Mouse (Mus musculus) ovary, postnatal 14 days (tissue): ENCODE measurements around the gene Arl4d.

Source experiments
- DNase-seq: peaks from one replicate; pipeline ENCODE4 v3.0.0; 2022; ENCODE audit warnings: low spot score

Gene Arl4d

DNA sequence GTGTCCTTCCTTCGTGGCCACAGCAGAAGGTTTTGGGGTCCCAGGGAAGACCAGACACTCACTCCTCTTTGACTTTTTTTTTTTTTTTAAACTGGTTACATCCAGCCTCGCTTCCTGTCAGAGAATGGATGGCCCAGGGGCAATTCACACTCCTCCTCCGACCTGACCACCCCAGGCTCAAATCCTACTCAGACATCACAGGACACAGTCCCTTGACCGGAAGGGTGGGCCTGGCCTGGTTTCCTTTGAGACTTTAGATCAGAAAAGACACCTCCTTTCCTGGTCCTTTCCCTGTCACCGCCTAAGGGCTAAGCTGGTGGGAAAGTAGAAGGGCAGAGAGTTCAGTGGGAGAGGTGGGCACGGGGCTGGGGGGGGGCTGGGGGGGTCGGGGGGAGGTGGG lies 14.6 kb downstream of the Arl4d start:
- DNase-seq: no peak

DNA sequence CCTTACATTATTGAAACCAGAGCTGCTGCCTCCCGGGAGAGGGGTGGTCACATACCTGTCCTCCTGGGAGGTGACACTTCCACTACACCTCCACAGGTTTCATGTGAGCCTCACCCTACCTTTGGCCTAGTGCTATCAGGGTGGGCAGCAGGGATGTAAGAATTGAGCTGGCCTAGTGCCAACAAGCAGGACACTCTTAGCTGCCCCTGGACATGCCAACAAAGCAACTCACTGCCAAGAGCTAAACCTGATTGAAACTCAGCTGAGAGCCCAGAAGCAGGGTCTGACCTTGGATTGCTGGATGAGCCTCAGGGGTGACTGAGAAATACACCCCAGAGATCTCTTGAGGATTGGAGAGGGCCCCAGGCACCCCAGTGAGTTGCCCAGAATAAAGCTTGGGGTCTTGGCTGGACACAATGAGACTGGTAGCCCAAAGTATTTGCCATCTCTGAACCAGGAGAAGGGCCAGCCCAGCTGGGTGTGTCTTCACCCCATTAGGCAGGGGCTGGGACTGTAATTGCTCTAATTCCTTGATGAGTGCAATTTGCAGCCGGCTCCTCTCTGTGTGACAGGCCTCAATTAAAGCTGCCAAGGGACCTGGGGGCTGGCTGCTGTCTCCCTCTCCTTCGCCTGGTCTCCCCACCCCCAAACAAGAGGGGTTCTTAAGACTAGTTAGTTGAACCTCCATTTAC lies 15.4 kb downstream of the Arl4d start:
- no peak for DNase-seq

DNA sequence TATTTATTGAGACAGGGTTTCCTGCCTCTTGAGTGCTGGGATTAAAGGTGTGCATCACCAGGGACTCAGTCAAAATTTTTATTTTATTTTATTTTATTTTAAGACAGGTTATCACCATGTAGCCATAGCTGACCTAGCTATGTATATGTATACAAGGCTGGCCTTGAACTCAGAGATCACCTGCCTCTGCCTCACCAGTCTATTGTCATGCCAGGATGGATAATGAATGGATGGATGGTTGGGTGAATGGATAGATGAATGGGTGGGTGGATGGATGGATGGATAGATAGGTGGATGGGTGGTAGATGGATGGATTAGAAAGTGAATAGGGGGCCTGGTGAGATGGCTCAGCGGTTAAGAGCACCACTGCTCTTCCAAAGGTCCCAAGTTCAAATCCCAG lies 16.6 kb downstream of the Arl4d start:
- DNase-seq: no peak

DNA sequence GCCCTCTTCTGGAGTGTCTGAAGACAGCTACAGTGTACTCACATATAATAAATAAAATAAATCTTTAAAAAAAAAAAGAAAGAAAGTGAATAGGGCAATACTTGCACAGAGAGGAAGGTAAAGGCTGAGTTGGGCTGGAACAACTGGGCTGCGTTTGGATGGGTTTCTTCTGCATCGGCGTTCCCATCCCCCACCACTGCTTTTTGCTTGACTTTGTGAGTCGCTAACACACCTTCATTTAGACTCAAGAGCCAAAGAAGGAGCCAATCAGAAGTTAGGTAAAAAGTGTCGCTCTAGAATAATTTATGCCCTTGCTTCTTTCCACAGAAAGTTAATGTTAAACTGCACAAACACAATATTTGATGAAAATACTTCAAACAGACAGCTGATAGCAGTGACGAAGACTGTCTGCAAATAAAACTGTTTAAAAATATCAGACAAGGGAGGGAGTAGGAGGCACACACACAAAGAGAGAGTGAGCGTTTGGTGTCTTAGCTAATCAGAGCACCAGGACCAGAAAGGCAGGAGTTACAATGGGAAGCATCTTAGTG lies 17.1 kb downstream of the Arl4d start:
- no peak for DNase-seq

DNA sequence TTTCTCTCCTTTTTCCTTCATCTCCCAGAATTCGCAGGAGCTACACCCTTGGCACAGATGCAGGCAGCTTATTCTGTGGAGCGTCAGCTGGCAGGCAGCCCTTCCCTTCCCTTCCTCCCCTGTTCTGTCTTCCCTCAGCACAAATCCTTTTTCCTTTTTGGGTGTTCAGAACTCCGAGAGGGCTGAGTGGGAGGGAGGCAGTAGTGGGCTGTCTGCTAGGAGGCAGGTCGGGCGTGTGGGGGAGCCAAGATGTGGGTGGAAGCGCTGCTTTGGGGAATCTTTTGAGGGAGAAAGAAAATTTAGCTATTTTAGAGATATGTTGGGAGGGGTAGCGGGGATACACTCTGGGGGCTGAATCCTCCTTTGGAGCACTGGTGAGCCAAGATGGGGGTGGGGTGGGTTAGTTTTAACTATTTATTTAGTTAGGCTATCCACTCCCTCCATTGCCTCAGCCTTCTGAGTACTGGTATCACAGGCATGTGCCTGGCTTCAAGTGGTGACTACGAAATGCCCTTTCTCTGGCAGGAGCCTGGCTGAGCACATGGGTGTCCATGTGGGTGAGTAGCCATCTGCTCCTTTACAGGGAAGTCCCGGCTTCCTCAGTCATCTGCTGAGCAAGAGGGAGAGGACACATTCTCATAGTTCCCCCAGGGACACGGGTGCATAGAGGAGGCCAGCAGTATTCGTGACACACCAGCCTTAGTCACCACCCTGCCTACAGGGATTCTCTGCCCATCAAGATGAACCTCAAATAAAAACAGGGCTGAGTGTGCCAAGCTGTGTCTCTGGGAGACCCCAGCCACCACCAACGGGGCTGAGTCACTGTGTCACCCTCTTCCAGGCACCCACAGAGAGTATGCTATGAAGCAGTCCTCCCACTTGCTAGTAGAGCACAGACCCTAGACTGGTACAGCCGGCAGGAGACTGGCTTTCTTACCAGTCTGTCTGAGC lies 22.3 kb downstream of the Arl4d start:
- DNase-seq: peak; percentile 43

DNA sequence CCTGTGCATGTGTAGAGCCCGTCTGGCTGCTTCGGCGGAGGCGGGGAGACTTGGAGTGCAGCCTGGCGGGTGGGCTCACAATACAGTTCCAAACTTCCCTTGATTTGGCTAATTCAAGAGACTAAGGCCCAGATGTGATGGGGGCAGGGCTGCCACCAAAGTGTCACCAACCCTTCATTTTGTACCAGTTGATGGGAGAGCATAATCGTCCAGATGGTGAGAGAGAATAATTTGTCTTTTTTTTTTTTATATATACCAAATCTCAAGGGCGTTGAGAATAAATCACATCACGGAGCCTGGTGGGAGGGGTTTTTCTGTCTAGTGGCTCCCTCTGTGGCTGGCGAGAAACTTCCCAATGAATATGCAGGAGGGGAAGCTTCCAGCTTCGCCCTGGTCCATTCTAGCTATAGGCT lies 24.4 kb downstream of the Arl4d start:
- DNase-seq: no peak

DNA sequence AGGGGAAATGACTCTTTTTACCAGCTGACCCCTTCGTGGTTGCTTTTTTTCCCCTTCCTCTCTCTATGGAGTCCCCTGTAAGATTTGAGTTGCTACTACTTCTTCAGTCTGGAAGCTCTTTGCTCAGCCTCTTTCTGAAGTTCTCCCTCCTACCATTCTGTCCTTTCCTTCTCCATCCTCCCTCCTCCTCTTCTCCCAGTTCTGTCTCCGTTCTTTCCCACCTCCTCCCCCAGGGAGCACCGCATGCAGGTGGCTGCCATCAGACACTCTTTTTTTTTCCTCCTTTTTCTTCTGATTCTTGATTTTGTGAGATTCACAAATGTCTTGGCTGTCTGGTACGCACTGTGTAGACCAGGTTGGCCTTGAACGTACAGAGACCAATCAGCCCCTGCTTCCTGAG lies 25.0 kb downstream of the Arl4d start:
- no peak for DNase-seq

DNA sequence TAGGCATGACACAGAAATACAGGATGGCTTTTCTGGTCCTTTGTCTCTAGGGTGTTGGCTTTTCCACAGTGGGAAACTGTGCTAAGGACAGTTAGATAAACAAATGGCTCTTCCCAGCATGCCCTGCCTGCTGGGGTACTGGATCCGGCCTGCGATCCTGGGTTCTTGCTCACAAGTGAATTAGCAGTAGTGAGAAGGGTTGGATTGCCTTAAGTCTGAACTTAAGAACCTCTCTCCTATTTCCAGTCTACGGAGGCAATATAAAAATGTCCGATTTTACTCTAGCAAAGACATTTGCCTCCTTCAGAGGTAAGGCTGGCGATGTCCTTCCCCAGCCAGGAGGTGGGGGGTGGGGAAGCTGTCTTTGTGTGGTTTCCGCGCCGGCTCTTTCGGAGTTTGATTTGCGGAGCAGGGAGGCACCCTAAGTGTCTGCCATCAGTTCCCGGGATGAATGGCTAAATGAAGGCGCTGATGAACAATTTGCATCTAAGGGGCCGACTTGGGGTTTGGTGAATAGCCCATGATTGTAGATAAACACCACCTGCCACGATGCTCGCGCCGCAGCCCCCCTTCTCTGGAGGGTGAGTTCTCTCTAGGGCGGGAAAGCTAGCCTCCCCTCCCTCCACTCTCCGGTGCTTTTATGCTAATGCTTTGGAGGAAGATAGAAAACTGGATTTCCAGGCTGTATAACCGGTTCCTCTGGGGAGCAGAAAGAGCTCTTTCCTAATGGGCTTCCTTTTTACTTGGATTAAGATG lies 30.7 kb downstream of the Arl4d start:
- peak; percentile 32 for DNase-seq

DNA sequence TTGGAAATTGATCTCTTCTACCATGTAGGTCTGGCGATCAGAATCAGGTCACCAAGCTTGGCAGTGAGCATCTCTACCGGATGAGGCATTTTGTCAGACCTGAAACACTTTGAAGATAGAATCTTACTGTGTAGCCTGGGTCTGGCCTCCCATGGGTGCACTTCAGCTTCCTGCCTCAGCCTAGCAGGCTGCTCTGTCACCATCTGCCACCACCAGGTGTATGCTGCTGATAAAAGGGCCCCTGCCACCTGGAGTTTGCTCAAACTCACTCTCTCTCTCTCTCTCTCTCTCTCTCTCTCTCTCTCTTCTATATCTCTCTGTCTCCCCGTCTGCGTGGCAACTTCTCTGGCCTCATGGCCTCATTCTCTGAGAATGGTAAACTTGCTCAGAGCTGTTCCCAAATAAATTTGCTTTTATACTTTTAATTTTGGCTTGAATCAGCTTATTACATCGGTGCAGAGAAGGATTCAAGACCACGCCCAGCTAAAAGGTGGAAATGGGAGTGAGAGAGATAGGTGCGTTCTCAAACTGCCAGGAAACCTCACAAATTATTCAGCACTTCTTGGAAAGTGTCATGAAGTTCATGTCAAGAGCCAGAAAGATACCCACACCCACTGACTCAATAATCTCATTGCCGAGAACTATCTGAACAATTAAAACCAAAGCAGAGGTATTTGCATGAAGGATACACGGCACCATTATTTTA lies 32.0 kb downstream of the Arl4d start:
- no peak for DNase-seq

DNA sequence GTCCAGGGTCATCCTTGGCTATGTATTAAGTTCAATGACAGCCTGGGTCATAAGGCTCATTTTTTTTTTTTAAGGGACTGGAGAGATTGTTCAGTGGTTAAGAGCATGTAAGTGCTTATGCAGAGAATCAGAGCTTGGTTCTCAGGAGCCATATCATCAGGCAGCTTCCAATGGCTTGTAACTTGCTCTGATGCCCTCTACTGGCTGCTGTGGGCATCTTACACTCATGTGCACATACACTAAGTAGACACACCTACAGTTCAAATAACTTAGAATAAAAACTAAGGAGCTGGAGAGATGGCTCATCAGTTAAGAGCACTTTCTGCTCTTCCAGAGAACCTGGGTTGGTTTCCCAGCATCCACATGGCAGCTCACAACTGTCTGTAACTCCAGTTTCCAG lies 32.8 kb downstream of the Arl4d start:
- DNase-seq: no peak

DNA sequence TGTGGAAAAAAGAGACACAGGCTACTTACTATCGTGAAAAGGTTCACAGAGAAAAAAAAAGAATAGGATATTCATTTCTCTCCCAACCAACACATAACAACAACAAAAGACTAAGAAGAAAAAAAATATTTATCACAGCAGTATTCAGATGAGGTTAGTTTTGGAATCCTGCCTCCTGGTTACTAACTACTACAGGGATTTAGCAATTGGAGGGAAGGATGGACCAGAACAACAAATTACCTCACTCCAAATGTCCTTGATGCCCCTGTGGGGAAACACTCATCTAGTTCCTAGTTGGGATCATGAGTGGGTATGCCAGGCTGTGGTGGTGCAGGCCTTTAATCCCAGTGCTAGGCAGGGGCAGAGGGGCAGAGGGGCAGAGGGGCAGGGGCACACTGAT lies 34.2 kb downstream of the Arl4d start:
- DNase-seq: no peak

DNA sequence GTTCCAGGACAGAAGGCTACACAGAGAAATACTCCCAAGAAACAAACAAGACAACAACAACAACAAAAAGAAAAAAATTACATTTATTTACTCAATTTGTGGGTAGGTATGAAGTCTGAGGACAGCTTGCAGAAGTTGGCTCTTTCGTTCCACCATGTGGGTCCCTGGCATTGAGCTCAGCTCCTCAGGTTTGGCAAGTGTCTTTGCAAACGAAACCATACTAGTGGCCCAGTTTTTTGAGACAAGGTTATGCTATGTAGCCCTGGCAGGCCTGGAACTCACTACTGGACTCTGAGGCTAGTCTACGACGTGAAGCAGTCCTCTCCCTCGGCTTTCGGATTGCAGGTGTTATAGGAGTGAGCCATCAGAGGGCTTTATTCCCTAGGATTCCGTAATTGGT lies 34.6 kb downstream of the Arl4d start:
- DNase-seq: no peak

DNA sequence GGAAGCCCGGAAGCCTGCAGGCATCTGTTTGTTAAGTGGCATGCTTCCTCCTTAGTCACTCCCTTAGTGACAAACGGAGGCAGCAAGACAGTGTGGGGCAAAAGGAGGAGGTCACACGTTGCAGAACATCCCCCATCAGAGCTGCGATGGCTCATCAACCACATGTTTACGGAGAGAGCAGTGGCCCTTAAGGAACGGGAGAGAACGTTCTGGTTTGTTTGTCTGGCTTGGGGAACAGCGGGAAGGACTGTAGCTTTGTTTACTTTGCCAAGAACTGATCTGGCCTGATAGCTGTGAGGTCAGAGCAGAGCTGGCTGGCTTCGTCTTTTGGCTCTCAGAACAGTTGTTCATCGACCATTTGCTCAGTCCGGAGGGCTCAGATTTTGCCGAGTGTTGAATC lies 35.1 kb downstream of the Arl4d start:
- no peak for DNase-seq

DNA sequence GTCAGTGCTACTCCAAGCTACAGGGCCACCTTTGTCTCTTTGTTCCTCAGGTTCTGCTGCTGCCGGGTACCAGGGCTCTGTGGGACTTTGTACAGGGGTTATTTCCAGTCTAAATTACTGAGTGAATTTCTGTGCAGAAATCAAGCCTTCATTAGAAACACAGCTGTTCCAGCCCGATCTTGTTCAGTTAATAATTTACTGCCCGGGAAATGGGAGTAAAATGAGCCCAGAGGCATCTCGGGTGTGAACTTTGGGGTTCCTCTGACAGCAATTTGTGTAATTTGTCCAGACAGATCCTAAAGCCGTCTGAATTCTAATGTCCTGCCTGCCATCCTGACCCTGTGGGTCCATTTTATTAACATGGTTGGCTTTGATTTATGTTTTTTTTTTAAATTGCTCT lies 38.7 kb downstream of the Arl4d start:
- no peak for DNase-seq

DNA sequence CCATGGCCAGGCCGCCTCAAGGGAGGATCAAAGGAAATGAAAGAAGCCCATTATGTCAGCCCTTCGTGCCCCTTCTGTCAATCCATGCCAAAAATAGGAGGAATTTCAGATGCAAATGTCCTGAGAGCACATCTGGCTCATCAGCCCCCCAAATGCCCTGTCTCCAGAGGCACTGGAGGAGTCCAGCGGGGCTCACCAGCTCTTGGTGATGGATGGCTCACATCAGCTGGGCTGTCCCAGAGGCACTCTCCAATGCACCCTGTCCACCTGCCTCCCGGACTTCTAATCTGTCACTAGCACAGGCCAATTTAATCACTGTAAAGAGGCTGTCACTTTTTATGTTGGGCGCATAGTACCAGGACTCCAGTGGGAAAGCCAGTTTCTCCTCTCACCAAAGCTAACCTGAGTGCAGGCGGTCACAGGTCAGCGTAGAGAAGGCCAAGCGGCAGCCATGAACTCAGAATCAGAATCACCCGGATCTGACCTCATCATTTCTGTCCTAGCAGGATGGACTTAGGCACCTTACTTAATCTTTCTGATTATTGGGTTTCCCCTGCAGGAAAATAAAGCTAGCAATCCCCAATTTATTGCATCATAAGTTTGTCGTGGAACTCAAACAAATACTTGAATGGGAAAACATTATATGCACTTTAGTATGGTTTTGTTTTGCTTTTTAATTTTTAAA lies 41.6 kb downstream of the Arl4d start:
- DNase-seq: no peak

DNA sequence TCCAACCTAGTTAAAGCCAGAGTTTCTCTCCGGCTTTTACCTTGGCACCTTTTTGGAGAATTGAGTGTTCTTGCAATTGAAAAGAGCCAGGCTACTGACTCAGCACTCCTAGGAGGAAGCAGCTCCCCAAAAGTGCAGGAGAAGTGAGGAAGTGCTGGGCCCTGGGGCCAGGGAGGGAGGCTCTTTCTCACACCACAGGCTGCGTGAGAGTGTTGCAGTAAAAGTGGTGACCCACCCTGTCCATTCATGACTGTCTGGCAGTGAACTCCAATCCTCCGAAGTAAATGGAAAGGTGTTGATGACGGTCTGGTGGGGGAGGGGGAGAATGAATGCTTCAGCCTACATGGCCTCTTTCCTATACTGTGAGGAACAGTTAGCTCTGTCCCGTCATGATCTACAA lies 43.1 kb downstream of the Arl4d start:
- no peak for DNase-seq

DNA sequence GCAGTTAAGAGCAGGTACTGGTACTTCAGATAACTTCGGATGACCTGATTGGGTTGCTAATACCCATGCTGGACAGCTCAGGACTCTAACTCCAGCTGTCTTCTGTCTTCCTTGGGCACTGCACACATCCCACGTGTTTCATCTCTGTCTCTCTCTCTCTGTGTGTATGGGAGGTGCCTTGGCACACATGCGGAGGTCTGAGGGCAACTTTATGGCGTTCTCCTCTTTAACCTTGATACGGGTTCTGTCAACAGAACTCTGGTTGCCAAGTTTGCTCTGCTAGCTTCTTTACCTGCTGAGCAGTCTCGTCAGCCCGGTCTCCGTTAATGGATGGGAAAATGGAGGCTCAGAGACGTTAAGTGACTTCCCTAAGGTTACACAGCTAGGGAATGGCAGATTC lies 47.5 kb downstream of the Arl4d start:
- DNase-seq: no peak

DNA sequence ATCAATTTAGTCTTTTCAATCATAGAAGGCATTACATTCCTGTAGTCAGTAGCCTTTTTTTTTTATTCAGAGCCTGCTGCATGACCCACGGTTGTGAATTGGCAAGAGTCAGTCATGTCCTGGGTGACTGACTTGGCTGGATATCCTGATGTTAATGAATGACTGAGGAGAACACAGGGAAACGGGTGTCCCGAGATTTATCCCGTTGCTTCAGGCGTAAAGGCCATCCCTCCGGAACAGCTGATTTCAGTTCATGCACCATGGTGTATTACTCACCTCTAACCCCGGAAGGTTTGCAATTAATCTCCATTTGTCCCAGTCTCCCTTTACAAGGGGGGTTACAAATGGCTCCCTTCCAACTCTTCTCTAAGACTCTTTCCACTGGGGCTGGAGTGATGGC lies 48.7 kb downstream of the Arl4d start:
- DNase-seq: no peak
